Mouse (Mus musculus) G1E (cell line): ENCODE measurements around the gene Napb.

ENCODE experiments used
- CTCF ChIP-seq: IDR thresholded peaks from 2 replicates; pipeline ENCODE4 v1.5.1; 2012; ENCODE audit warnings: low read depth, low read length, inconsistent platforms, mixed read lengths
- GATA1 ChIP-seq: IDR thresholded peaks from 2 replicates; pipeline ENCODE4 v1.6.1; 2012; ENCODE audit warnings: borderline replicate concordance, low read length, inconsistent platforms, mixed read lengths

DNA sequence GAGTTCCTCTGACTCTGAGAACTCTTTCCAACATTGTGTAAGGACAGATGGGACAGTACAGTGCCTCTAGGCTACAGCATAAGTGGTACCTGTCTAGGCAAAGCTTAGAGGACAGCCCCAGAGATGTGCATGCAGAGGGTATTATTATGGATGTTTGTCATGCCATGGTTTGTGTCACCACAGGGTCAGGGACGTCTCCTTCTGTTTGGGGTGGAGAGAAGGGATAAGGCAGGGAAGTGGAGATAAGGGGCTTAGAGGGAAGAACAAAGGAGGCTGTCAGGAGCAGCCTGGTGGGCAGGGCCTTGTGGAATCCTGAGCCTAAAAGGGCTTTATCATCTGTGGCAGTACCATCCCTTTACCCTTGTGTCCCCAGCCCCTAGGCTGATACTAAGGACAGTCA, 49.4 kb upstream of the Napb start, which contains the start of gene 8030411F24Rik:
- TF ChIP-seq CTCF: no peak
- TF ChIP-seq GATA1: no peak
